Mouse (Mus musculus) ovary, adult 2 months (tissue): ENCODE results near the gene Marveld1. TPM values are rescaled to one million over a fixed set of nuclear protein-coding genes. Genes with fewer than 3 reads are reported as not detected.

ENCODE experiments used
- polyA plus RNA-seq: library from polyadenylated mRNA; depleted of rRNA; stranded (reverse); fragments of >200 nt; gene quantifications from 2 replicates; pipeline ENCODE4 v1.2.3, GENCODE M21; 2012; rRNA removed

The Marveld1 gene
- polyA plus RNA-seq, result 148 and 163 TPM in 2 replicates

GRCm38 (mm10) chr19:42147170-42147768, at the start of gene Marveld1:
TSS of gene Marveld1 (plus strand) at chr19:42147400.

GRCm38 (mm10) chr19:42128787-42129508, 18.3 kb upstream of the Marveld1 start, which contains the start of gene Avpi1:
TSS of gene Avpi1 (minus strand) at chr19:42129059.

GRCm38 (mm10) chr19:42163764-42164163, 16.6 kb downstream of the Marveld1 start, which contains the start of gene Zfyve27:
TSS of gene Zfyve27 (plus strand) at chr19:42163951.

Other genes starting within 250 kb of the Marveld1 start
- 425 and 465 TPM in 2 replicates for gene Pgam1, start 235.5 kb upstream of the Marveld1 start, polyA plus RNA-seq
- 16.1 and 22.0 TPM in 2 replicates for gene Exosc1, start 214.0 kb upstream of the Marveld1 start, polyA plus RNA-seq
- 117 and 123 TPM in 2 replicates for gene Zdhhc16, start 213.9 kb upstream of the Marveld1 start, polyA plus RNA-seq
- 82.3 and 85.4 TPM in 2 replicates for gene Mms19, start 166.2 kb upstream of the Marveld1 start, polyA plus RNA-seq
- gene Ubtd1, start 165.6 kb upstream of the Marveld1 start, polyA plus RNA-seq, result 43.5 and 47.5 TPM in 2 replicates
- gene Ankrd2, start 111.4 kb upstream of the Marveld1 start, polyA plus RNA-seq, result 0.46 and 0.90 TPM in 2 replicates
- 2.8 and 3.7 TPM in 2 replicates for gene Hoga1, start 101.8 kb upstream of the Marveld1 start, polyA plus RNA-seq
- gene 4933411K16Rik, start 95.2 kb upstream of the Marveld1 start, polyA plus RNA-seq, result 0.51 and 0.58 TPM in 2 replicates
- gene Morn4, start 61.0 kb upstream of the Marveld1 start, polyA plus RNA-seq, result 12.2 and 12.9 TPM in 2 replicates
- gene Pi4k2a, start 56.9 kb upstream of the Marveld1 start, polyA plus RNA-seq, result 55.5 and 57.1 TPM in 2 replicates
- gene Avpi1, start 18.3 kb upstream of the Marveld1 start, polyA plus RNA-seq, result 62.2 and 67.3 TPM in 2 replicates
- 43.0 and 46.5 TPM in 2 replicates for gene Zfyve27, start 16.6 kb downstream of the Marveld1 start, polyA plus RNA-seq
- 2.8 and 3.0 TPM in 2 replicates for gene Sfrp5, start 54.9 kb downstream of the Marveld1 start, polyA plus RNA-seq
- gene Golga7b, start 100.2 kb downstream of the Marveld1 start, polyA plus RNA-seq, result 0.14 TPM in 2 replicates